Mouse (Mus musculus) lung, adult 2 months (tissue): Measurements from ENCODE around the gene Glipr2.

ENCODE experiments used
- CTCF ChIP-seq: fragments of 200-500 bp; IDR thresholded peaks from 2 replicates; pipeline ENCODE4 v1.5.1; 2011; ENCODE audit warnings: mild to moderate bottlenecking, low read length, control low read depth; ENCODE audit not compliant: insufficient read depth
- POLR2A ChIP-seq: fragments of 200-500 bp; IDR thresholded peaks from 2 replicates; pipeline ENCODE4 v1.6.1; 2011; ENCODE audit warnings: low read depth, mild to moderate bottlenecking, control low read depth, low read length, borderline replicate concordance; ENCODE audit errors: extremely low read depth

DNA sequence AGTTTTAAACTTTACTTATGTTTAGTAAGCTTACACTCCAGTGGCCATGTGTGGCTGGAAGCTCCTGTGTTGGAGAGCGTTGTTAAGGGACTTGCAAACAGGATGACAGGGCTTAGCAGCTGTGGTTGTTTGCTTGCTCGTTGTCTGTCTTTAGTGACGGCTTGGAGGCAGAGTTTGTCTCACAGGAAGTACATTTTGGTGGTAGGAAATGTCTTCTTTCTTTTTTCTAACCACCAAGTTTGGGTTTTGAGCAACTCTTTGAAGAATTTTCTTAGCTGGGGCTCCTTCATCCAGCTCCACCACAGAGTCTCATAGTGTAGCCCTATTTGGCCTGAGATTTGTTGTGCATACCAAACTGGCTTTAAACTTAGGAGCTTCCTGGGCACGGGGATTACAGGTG lies 65.1 kb downstream of the Glipr2 start:
- no peak for TF ChIP-seq CTCF
- TF ChIP-seq POLR2A = no peak
